Mouse (Mus musculus) megakaryocyte progenitor cell, adult 5-6 weeks (primary cell): ENCODE data around the gene Dennd6a. TPM values are rescaled to one million over a fixed set of nuclear protein-coding genes. Genes with fewer than 3 reads are reported as not detected.
"Not testable (repeated sequence)": the region's sequence is repeated elsewhere in the genome, so short reads cannot be mapped to it uniquely, and the experiment has no call there.

ENCODE experiments used
- ATAC-seq: replicated peaks from 2 replicates; pipeline ENCODE4 v1.8.0; 2016; ENCODE audit warnings: mild to moderate bottlenecking, moderate TSS enrichment, inconsistent platforms; ENCODE audit not compliant: poor library complexity
- total RNA-seq, 2 experiments: library from RNA; stranded (forward) in 1 of 2; stranded (reverse) in 1 of 2; fragments of 157-497, 149-512 nt in 1 of 2; fragments of 200-1000 nt in 1 of 2; gene quantifications; 2 replicates each; pipeline versions ENCODE4 v1.2.3 to v1.2.4; 2015 to 2017

Gene Dennd6a
- total RNA-seq, 2 experiments from 2014 or later: 22.0 to 29.1 TPM

DNA sequence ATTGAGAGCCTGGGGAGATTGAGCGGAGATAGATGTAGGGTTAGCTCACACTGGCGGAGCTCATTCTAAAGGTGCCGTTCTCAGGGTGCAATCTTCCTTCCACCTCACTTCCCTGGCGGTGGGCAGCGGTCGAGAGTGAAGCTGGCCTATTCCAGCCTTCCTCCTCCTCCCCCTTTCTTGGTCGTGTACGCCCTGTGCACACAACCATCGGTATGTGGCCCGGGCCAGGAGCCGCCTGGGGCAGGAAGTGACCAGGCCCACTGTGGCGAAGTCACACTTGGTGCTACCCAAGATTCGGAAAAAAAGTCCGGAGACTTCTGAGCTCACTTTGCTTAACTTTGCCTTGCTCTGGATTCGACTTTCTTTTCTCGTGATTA is 65.0 kb downstream of the Dennd6a start:
- peak; percentile 43 for ATAC-seq

DNA sequence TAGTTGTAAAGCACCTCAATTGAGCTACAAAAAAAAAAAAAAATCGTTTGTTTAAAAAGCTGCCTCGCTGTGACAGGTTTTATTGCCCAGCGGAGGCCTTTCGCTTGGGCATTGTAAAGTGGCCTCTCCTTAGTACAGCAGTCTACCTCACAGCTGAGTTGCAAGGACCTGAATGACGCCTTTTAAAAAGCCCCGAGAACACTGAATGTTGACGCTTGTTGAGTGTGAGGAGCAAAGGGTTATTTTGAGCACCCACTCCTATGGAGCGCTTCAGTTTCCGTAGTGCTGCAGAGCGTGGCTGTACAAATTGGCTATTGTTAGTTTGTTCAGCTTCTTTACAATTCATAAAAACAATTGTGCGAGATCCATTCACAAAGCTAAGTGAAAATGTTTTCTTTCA is 65.6 kb downstream of the Dennd6a start:
- no peak for ATAC-seq

DNA sequence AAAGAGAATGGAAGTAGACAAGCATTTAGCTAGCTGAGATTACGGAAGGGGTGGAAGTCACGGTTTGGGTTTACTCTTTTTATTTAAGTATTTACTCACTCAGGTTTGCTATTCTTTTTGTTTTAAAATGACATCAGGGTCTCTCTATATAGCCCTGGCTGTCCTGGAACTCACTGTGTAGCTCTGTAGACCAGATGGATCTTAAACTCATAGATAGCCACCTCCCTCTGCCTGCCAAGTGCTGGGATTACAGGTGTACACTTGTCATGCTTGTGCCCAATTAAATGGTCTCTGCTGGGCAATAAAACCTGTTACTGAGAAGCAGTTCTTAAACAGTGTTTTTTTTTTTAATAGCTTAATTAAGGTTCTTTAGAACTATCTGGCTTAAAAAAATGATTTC is 66.3 kb downstream of the Dennd6a start:
- ATAC-seq: no peak

DNA sequence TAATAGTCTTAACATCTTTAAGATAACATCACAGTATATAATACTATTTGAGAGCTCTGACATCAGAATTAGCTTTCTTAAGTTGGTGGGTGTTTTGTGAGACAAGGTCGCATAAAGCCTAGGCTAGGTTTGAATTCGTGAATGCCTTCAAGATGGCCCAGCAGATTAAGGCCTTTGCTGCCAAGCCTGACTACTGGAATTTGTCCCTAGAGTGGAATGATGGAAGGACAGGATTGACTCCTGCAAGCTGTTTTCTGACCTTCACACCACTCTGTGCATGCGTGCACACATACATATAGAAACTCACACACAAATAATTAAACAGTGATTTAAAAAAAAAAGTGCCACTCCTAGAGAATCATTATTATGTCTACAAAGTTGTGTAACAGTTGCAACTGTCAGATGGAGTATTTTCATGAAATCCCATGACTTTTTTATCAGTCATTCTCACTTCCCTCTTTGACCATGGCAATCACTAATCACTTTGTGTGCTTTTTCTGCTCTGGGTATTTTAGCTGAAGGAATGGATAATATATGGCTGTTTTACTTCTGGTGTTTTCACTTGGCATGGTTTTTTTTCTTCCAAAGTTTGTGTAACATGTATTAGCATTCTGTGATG is 69.5 kb downstream of the Dennd6a start:
- ATAC-seq: peak; percentile 21; the same call in 1 of the 2 replicates

DNA sequence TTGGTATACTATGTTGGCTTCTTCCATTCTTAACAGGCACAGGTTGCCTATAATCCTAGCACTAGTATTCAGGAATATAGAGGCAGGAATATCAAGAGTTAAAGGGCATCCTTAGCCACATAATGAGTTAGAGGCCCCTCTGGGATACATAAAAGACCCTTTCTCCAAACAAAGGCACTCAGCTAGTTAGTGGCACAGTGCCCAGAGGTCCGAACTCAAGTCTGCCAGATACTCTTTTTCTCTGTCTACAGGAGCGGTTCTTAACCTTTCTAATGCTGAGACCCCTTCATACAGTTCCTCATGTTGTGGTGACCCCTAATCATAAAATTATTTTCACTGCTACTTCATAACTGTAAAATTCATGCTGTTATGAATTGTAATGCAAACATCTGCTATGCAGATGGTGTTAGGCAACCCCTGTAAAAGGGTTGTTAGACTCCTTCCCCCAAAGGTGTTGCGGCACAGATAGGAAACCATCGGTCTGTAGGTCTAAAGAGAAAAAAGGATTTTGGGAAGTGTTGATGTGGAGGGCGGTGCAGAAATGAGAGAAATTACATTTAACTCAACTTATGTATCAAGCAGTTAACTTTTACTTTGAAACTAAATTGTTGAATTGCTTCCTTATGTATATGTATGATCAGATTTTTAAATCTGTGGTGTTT is 72.5 kb downstream of the Dennd6a start:
- ATAC-seq: peak; percentile 55; the same call in 1 of the 2 replicates

DNA sequence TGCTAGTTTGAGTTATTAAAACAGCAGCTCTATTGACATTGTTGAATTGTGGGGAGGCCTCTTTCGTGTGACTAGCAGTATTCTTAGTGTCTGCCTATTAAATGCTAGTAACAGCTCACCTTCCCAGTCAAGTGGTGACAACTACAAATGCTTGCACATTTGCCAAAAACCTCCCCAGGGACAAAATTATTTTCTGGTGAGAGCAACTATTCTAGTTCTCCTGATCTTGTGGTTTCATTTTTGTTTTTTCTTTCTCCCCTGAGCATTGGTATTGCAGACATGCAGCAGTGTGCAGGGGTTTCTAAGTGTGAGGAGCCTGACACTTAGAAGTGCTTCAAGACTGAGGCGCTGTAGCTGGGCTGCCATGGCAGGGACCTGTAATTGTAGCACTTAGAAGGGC is 74.2 kb downstream of the Dennd6a start:
- no peak for ATAC-seq

DNA sequence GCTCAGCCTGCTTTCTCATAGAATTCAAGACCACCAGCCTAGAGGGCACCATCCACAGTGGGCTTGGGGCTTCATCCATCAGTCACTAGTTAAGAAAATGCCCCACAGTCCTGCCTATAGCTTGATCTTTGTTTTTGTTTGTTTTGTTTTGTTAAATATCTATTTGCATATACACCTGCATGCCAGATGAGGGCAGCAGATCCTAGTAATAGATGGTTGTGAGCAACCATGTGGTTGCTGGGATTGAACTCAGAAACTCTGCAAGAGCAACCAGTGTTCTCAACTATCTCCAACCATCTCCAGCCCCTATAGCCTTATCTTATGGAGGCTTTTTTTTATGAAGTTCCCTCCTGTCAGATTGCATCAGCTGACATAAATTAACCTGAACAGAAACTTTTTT is 78.2 kb downstream of the Dennd6a start:
- ATAC-seq: peak; percentile 87

DNA sequence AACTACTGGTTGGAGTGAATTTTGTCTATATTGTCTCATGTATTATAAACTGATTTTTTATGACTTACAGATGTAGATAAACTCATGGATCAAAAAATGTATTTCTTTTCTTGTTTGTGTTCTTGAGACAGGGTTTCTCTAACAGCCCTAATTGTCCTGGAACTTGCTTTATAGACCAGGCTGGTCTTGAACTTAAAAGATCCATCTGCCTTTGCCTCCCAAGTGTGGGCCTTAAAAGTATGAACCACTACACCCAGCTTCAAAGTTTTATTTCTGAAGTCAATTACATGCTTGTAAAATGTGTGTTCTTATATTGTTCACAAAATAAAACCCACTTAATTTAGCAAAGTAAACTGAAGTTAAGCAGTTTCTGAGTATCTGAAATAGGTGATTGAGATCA is 84.5 kb downstream of the Dennd6a start:
- no peak for ATAC-seq

DNA sequence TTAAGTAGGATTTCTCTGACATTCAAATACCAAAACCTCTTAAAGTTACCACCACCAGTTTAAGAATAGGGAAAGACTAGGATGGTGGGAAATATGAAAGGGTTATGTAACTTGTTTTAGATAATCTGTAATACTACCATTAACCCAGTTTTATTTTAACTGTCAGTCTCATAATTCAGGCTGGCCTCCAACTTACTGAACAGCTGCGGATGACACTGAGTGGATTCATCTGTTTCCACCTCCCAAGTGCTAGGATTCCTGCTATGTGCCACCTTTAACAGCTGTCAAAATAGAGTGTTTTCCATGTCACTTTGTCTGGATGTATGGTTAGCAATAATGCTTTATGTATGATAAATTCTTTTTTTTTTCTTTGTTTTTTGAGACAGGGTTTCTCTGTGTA is 86.6 kb downstream of the Dennd6a start:
- no peak for ATAC-seq

DNA sequence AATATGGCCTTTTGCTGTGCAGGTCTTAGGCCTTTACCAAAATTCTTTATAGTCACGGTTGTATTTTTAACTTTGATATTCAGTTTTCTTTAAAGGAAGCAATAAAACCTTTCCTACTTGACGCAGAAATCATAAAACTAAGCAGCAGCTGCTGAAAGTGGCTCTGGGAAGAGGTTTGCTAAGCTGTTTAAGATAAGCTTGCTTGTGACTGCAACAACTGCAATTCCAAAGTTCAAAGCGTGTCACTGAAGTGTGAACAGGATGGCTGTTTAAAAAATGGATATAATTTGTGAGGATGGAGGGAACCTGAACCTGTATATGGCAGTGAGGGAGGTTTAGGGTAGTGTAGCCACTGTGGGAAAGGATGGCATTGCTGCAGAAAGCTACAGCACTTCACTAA is 88.4 kb downstream of the Dennd6a start:
- no peak for ATAC-seq

DNA sequence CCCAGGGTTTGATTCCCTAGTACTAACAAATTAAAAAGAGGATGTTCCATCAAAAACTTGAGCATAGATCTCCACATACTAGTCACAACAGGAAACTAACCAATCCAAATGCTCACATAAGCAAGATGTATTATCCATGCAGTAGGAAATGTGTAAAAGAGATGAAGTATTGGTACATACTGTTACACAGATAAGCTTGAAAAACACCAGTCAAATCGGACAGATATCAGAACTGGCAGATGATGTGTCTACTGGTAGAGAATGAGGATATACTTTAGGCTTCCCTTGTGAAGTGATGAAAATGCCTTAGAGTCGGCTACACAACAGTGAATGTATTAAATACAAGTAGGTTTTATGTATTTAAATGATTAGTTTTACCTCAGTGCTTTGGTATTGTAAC is 88.8 kb downstream of the Dennd6a start:
- ATAC-seq: peak; percentile 48

DNA sequence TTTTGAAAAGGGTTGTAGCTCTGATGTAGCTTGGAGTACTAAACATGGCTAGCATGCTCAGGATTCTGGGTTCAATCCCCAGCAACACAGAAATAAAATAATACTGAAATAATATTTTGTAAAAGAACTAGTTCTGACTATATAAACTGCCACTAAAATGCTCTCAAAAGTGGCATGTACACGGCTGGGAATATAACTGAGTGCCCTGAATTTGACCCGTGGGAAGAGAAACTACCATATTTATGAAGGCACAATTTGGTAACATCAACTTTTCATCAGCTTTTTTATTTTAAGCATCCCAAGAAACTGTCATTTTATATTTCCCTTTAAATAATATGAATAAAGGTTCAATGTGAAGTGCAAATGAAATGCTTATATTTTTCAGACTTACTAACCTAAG is 90.2 kb downstream of the Dennd6a start:
- ATAC-seq: no peak

DNA sequence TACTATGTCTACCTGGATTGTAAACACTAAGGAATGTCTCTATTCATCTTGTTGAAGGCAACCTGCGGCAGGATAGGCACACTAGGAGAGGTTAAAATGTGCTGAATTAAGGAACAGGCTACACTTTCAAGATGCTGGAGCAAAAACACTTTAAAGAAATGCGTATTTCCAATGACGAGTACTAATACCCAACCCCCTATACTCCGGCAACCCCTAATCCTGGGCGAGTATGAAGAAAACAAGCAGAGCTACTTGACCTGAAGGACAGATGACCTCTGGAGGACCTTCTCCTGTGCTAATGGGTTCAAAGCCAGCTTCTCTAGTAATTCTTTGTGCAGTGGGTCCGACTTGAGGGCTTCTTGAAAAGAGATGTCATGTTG is 94.3 kb downstream of the Dennd6a start:
- no peak for ATAC-seq

DNA sequence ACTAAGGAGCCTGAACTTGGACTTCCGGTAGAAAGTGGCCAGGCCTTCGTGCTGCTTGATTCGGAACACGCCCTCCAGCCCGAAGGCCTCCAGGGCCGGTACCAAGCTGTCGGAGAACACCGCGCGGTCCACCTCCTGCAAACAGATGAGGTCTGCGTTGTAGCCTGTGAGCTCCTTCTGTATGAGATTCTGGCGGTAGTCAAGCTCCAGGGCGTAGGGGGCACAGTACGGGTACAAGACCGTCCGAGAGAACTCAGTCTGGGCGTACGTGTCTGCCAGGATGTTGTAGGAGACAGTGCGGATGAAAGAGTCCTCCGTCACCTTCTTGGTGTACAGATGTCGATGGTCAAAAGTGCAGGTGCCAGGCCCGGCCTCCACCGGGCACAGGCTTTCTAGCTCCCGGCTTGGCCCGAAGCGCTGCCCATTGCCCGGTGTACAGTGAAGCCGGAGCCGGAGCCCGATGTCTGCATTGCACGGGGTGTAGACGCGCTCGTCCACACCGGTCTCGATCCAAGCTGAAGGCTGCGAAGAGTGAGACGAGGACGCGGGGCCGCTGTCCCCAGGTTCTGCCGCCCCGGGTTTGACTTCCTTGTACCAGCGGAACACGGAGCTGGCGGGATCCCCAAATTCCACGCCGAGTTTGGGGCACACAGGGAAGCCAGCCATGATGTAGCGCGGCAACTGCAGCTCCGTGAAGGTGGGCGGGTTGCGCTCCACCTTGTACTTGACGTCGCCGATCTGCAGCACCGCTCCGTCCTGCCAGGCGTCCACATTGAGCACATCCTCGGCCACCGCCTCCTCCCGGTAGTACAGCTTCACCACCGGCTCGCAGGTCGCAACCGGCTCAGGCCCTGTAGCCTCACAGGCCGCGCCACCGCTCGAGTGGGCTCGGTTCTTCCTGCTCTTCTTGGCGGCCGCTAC is 95.0 kb downstream of the Dennd6a start:
- ATAC-seq: peak; percentile 45

DNA sequence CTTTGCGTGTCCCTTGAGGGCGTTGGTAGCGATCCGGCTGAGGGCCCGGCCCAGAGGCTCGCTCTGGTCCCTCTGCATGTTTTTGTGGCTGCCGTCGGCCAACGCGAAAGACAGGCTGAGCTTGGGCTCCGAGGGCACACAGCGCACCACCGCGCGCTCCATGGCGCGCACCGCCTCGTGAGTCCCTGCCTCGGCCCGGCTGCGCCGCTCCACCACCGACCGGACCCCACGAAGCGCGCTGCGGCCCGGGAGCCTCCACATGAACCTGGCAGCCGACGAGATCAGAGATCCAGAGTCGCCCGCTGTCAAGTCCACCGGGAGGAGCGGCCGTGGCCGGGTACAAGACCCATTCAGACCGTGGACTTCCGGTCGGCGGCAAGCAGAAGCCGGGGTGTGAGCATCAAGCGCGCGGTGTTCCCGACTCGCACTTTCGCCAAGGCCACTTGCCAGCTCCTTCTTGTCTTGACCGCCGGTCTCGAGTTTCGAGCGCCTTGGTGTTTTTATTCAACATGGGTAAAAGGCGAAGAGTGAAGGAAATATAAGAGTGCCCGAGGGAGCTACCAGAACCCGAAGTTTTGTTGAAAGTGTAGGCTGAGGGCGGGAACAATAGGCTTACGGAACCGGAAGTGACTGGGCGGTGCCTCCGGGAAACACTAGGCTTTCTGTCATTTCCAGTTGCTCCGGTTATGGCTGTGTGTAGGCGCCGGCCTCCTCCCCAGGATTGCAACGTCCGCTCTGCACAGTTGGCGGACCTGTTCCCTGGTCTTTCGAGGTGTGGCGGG is 95.8 kb downstream of the Dennd6a start, which contains the start of gene Pde12:
Gene Pde12, minus strand, starts transcription at position 592 of the 782 bp plus-strand sequence.
- peak; percentile 79 for ATAC-seq

DNA sequence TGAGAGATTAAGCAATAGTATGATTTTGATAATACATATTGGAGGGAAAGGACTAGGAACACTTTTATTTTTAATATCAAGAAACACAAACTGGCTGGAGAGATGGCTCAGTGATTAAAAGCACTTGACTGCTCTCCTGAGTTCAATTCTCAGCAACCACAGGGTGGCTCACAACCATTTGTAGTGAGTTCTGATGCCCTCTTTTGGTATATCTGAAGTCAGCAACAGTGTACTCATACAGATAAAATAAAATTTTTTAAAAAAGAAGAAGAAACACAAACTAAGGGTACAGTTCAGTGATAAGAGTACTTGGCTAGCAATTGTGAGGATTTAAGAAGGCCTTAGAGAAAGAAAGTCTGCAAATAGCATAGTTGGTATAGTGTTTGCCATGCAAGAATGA is 97.3 kb downstream of the Dennd6a start:
- ATAC-seq: no peak

DNA sequence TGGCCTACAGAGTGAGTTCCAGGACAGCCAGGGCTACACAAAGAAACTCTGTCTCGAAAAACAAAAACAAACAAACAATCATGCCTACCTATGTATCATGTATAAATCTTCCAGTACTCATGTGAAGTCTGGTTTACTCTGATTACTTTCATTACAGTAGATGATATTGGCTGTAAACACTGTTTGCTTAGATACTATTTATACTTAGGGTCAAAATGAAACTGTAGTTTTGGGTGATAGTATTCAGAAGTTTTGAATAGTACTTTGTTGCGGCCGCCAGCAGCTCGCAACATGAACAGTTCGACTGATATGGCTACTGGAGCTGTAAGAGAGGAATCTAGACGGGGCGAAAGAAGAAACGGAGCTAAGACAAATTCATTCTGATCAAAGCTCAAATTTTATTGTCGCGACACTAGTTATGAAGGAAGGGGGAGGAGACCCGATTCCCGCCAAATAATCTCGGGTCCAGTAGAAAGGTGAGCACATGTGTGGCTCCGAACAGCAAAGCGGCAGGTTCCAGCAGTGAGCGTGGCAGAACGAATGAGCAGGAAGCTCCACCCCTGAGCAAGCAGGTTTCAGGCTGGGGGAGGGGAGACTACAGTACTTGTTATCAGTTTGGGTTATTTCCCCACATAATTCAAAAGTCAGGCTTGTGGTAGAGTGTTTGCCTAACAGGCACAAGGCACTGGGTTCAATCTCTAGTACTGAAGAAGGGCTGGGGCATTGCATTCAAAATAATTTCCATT is 98.4 kb downstream of the Dennd6a start:
- ATAC-seq: not testable (repeated sequence)

DNA sequence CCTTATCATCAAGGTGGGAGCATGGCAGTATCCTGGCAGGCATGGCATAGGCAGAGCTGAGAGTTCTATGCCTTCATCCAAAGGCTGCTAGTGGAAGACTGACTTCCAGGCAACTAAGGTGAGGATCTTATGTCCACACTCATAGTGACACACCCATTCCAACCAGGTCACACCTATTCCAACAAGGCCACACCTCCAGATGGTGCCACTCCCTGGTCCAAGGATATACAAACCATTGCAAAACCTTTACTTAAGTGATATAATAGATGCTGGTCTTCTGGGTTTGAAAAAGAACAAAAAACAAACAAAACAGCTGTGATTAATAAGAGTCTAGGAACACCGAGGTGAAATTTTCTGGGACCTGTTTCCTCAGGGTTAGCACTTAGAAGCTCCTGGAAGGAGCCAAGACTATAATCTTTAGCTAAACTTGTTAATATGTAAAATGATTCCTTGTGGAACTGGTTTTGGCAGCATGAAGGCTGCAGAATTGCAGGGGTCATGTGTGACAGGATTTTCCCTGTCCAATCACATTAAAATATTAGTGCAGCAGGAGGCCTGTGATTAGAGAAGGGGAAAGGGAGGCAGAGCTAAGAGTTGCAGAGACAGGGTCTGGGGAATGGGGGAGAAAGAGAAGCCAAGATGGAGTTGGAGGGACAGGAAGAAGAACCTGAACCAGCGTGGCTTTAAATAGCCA is 101.0 kb downstream of the Dennd6a start:
- ATAC-seq: not testable (repeated sequence)

DNA sequence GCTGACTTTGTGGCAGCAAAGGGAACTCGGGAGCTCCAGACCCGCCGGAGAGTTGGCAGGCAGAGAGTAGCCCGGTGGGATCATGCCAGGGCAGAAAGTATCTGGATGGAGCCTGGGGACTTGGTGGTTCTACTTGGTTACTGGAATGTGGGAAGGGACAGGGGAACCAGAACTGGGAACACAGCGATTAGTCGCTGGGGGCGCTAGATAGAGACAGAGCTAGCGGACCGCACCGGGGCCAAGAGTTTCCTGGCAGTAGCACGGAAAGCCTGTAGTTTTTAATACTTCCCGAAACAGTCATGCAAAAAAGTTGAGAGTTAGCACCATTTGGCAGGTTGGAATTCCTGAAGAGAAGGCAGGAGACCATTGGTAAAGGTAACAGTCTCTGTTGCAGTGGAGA is 101.7 kb downstream of the Dennd6a start:
- peak; percentile 73 for ATAC-seq

DNA sequence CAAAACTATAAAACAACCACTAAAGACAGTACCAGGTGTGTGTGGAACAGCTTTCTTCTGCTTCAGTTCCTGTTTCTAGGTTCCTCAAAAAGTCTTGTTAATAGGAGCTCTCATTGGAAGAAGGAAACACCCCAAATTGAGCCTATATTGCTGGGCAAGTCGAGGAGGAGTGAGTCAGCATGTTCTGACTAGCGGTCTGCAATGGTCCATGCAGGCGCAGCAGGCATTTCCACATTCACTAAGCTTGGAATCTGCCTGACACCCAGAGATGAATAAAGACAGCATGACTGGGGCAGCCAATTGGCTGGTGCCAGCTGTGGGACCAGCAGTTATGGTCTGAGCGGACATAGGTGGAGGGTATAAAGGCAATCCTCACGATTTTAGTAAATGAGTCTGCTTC is 102.1 kb downstream of the Dennd6a start:
- peak; percentile 96 for ATAC-seq
